Mouse (Mus musculus) bone marrow, adult 2 months (tissue): ENCODE measurements around the gene Ofd1. TPM values are rescaled to one million over a fixed set of nuclear protein-coding genes. Genes with fewer than 3 reads are reported as not detected.
A peak's percentile ranks its signal among the peaks of the same experiment; 100 is the strongest.

Experiments used
- H3K27ac ChIP-seq: fragments of 200-500 bp; 2 replicates; pipeline ENCODE4 v1.5.1; 2012; ENCODE audit warnings: low read depth, mild to moderate bottlenecking, control low read depth, inconsistent platforms, low read length; ENCODE audit not compliant: control insufficient read depth, poor library complexity, insufficient read depth
- H3K4me1 ChIP-seq: fragments of 200-500 bp; 2 replicates; pipeline ENCODE4 v1.6.1; 2011; ENCODE audit warnings: low read length; ENCODE audit not compliant: control insufficient read depth, insufficient read depth
- H3K4me3 ChIP-seq: fragments of 200-500 bp; replicated peaks from 2 replicates; pipeline ENCODE3; 2011; ENCODE audit warnings: mild to moderate bottlenecking, low read depth, low read length, control low read depth; ENCODE audit not compliant: control insufficient read depth
- CTCF ChIP-seq: fragments of 200-500 bp; IDR thresholded peaks from 2 replicates; pipeline ENCODE4 v1.5.1; 2011; ENCODE audit warnings: low read length, control low read depth; ENCODE audit not compliant: control insufficient read depth, insufficient read depth
- POLR2A ChIP-seq: fragments of 200-500 bp; IDR thresholded peaks from 2 replicates; pipeline ENCODE4 v1.6.1; 2011; ENCODE audit warnings: low read depth, mild to moderate bottlenecking, control low read depth, low read length, borderline replicate concordance; ENCODE audit not compliant: control insufficient read depth
- WGBS: fragments of 180-500 bp; shearing (Covaris S2); methylation state at CpG from one replicate; pipeline ENCODE4 v1.1.7; 2018; 5-methylcytosine and 5-hydroxymethylcytosine counted together
- polyA plus RNA-seq: library from polyadenylated mRNA; stranded (reverse); fragments of >200 nt; gene quantifications from 2 replicates; pipeline ENCODE4 v1.2.4, GENCODE M21; 2011; ENCODE audit warnings: low replicate concordance; ENCODE audit not compliant: missing spikeins, insufficient read depth, insufficient read length

Gene Ofd1
- polyA plus RNA-seq, 1 experiment = 6.6 TPM

- 45% methylated on average over 1 of the region's 1 CpGs for WGBS
- TF ChIP-seq CTCF = no peak
- TF ChIP-seq POLR2A = no peak
- Histone ChIP-seq H3K4me1 (no peaks in the 10 kb centered on the region), H3K27ac (no peak overlapping the region), H3K4me3 (no peak overlapping the region)
These were observed 85.6 kb downstream of the Ofd1 start for GRCm38 (mm10) chrX:166354913-166355312.

- Histone ChIP-seq H3K27ac (no peak overlapping the region), H3K4me1 (no peaks in the 10 kb centered on the region), H3K4me3 (no peak overlapping the region)
- TF ChIP-seq CTCF (no peak), POLR2A (no peak)
- WGBS = 59% methylated on average over 2 of the region's 2 CpGs
These were observed 87.1 kb downstream of the Ofd1 start for GRCm38 (mm10) chrX:166353412-166353811.

- Histone ChIP-seq H3K27ac (no peak overlapping the region), H3K4me1 (no peaks in the 10 kb centered on the region), H3K4me3 (no peak overlapping the region)
- WGBS = 15% methylated on average over 6 of the region's 6 CpGs
- TF ChIP-seq POLR2A = no peak
- peak; percentile 53 for TF ChIP-seq CTCF
These were observed 88.7 kb downstream of the Ofd1 start for GRCm38 (mm10) chrX:166351790-166352189.

GRCm38 (mm10) chrX:166348634-166349033 is 91.9 kb downstream of the Ofd1 start:
- 85% methylated on average over 4 of the region's 4 CpGs for WGBS

GRCm38 (mm10) chrX:166348086-166348485 is 92.4 kb downstream of the Ofd1 start:
- Histone ChIP-seq H3K4me1 (no peaks in the 10 kb centered on the region), H3K4me3 (no peak overlapping the region), H3K27ac (no peak overlapping the region)
- TF ChIP-seq POLR2A (no peak), CTCF (no peak)
- WGBS = 87% methylated on average over 6 of the region's 6 CpGs

More at GRCm38 (mm10) chrX:166348634-166349033, 91.9 kb downstream of the Ofd1 start:
- H3K4me1 ChIP-seq = no peaks in the 10 kb centered on the region
- TF ChIP-seq CTCF (no peak), POLR2A (no peak)
- H3K4me3 ChIP-seq = no peak overlapping the region
- H3K27ac ChIP-seq = no peak overlapping the region

- 64% methylated on average over 10 of the region's 10 CpGs for WGBS
- H3K4me3 ChIP-seq = no peak overlapping the region
- TF ChIP-seq POLR2A = no peak
- TF ChIP-seq CTCF = no peak
These were observed 96.1 kb downstream of the Ofd1 start for GRCm38 (mm10) chrX:166344228-166345015.

DNA sequence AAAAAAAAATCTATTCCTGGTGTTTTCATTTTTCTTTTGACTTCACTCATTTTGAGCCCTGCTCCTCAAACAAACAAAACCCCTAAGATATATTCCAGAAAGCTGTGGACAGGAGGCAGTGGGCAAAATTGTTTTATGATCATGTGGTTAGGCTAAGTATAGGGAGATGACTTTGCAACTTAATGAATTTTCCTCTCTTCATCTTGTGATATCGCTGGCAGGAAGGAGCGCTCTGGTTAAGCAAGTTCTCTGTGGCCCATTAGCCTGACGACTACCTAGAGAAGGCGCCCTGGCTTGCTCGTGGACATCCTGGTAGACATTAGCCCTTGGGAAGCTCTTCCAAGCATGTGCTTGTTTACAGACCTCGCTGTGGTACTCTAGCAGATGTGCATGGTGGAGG is 98.7 kb downstream of the Ofd1 start:
- TF ChIP-seq POLR2A (no peak), CTCF (no peak)
- 34% methylated on average over 6 of the region's 6 CpGs for WGBS
- Histone ChIP-seq H3K4me1 (no peaks in the 10 kb centered on the region), H3K4me3 (no peak overlapping the region), H3K27ac (no peak overlapping the region)

More at GRCm38 (mm10) chrX:166344228-166345015, 96.1 kb downstream of the Ofd1 start:
- Histone ChIP-seq H3K27ac (no peak overlapping the region), H3K4me1 (no peaks in the 10 kb centered on the region)

Other genes with a start within 250 kb of the Ofd1 start
- gene Gpm6b, start 201.8 kb downstream of the Ofd1 start, polyA plus RNA-seq = 1.5 and 5.7 TPM in 2 replicates
- gene Trappc2, start 130 bp downstream of the Ofd1 start, polyA plus RNA-seq = 6.8 and 7.6 TPM in 2 replicates
- 14.2 and 26.0 TPM in 2 replicates for gene Rab9, start 39.2 kb upstream of the Ofd1 start, polyA plus RNA-seq
- gene Tceanc, start 77.9 kb upstream of the Ofd1 start, polyA plus RNA-seq = 1.5 and 2.0 TPM in 2 replicates
- 1.1 and 1.5 TPM in 2 replicates for gene Egfl6, start 145.0 kb upstream of the Ofd1 start, polyA plus RNA-seq